ENCODE assay signal across 8 mouse cellular contexts in the genomic region with DNA sequence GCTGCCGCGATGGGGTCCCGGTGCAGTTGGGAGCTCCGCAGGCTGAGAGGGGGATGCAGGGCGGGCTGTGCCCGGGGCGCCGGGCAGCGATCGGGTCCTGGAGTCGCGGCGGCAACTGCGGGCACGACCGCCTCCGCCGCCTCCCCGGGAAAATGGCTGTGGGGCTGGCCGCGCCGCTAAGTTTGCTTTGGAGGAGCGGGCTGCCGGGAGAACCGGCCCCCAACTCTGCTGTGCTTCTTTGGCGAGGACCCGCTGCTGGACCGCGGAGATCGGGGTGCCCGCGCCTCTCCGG. TPM values are rescaled to one million over a fixed set of nuclear protein-coding genes. Genes with fewer than 3 reads are reported as not detected.
DNase-seq lines count a peak whose midpoint lies in the region; ATAC-seq and TF ChIP-seq lines count a peak whose summit lies in the region.

No protein-coding gene starts in this region.

- peak overlapping the region; percentile 96 for H3K4me3 ChIP-seq in heart, adult 2 months
- H3K4me3 ChIP-seq in testis, adult 2 months (ENCODE audit: control insufficient read depth, low read depth, low read length): peak overlapping the region; percentile 99
- peak overlapping the region; percentile 100 for H3K4me3 ChIP-seq in limb, embryonic 15.5 days

- no peaks in the 10 kb centered on the region for H3K9me3 ChIP-seq in limb, embryonic 15.5 days

- under 1% methylated on average over 33 of the region's 33 CpGs for WGBS in heart, adult 2 months
- WGBS in limb, embryonic 15.5 days: under 1% methylated on average over 32 of the region's 33 CpGs

- TF ChIP-seq CTCF in heart, adult 2 months (IDR thresholded peaks at IDR 0.05): no peak
- no peak for TF ChIP-seq CTCF in testis, adult 2 months (IDR thresholded peaks at IDR 0.05; ENCODE audit: control insufficient read depth, insufficient read depth, insufficient replicate concordance, low read depth, low read length)

- peak overlapping the region; percentile 97 for H3K9ac ChIP-seq in heart, adult 2 months (ENCODE audit: low read depth, low read length)
- H3K9ac ChIP-seq in limb, embryonic 15.5 days: peak overlapping the region; percentile 83

- ATAC-seq in limb, embryonic 15.5 days (ENCODE audit: insufficient number of reproducible peaks, low FRiP score, low TSS enrichment, low read depth): no peak
- ATAC-seq in erythroid progenitor cell, adult 5-6 weeks (replicated peaks; ENCODE audit: low FRiP score, poor library complexity, severe bottlenecking): no peak

- no peaks in the 10 kb centered on the region for H3K27me3 ChIP-seq in heart, adult 2 months (ENCODE audit: control insufficient read depth, insufficient read depth, low read length)
- no peaks in the 10 kb centered on the region for H3K27me3 ChIP-seq in testis, adult 2 months (ENCODE audit: control insufficient read depth, insufficient read depth, low read length)
- no peaks in the 10 kb centered on the region for H3K27me3 ChIP-seq in limb, embryonic 15.5 days

- H3K4me1 ChIP-seq in heart, adult 2 months (ENCODE audit: control insufficient read depth, insufficient read depth, low read length): peaks cover 12% of the 10 kb centered on the region
- 0 out of 2 replicates have a peak, but pooled peaks cover 2% of the 10 kb centered on the region for H3K4me1 ChIP-seq in testis, adult 2 months (ENCODE audit: control insufficient read depth, insufficient read depth, low read length)
- H3K4me1 ChIP-seq in limb, embryonic 15.5 days: peaks cover 18% of the 10 kb centered on the region

- no peak for TF ChIP-seq POLR2A in heart, adult 2 months (IDR thresholded peaks at IDR 0.05; ENCODE audit: insufficient read depth, low read depth, low read length)
- TF ChIP-seq POLR2A in testis, adult 2 months (IDR thresholded peaks at IDR 0.05; ENCODE audit: control insufficient read depth, low read depth, low read length): peak; percentile 12; the same call in 1 of the 2 replicates

- TF ChIP-seq EP300 in heart, adult 2 months (IDR thresholded peaks at IDR 0.05; ENCODE audit: insufficient read depth, low read depth, low read length): no peak

- H3K4me2 ChIP-seq in limb, embryonic 15.5 days: peak overlapping the region; percentile 56

- H3K36me3 ChIP-seq in heart, adult 2 months (ENCODE audit: control insufficient read depth, insufficient read depth, low read length): peaks cover 23% of the 10 kb centered on the region
- H3K36me3 ChIP-seq in testis, adult 2 months (ENCODE audit: control insufficient read depth, insufficient read depth, low read length): no peaks in the 10 kb centered on the region
- H3K36me3 ChIP-seq in limb, embryonic 15.5 days: peaks cover 15% of the 10 kb centered on the region

- H3K27ac ChIP-seq in heart, adult 2 months: peak overlapping the region; percentile 94
- peak overlapping the region; percentile 99 for H3K27ac ChIP-seq in testis, adult 2 months (ENCODE audit: control insufficient read depth, insufficient read depth, low read depth, low read length)
- peak overlapping the region; percentile 98 for H3K27ac ChIP-seq in limb, embryonic 15.5 days

- H3K79me2 ChIP-seq in heart, adult 2 months (replicated peaks; ENCODE audit: control insufficient read depth, insufficient read depth, low read length): 0 out of 2 replicates have a peak, but pooled peaks cover 1% of the 10 kb centered on the region

- intact Hi-C loops in heart, adult 2 months (cut with DNase I): loop anchor here (2.0 kb wide), 1 partner anchor 47 kb away; no protein-coding TSS in a partner anchor
- intact Hi-C loops in left cerebral cortex, postnatal 4 days (cut with DNase I): no loop called here

- DNase-seq in heart, adult 2 months: no peak
- DNase-seq in heart, postnatal 4 days: no peak
- DNase-seq in testis, postnatal 10 days (ENCODE audit: low spot score): no peak
- no peak for DNase-seq in ovary, postnatal 10 days (ENCODE audit: low spot score)
- DNase-seq in left cerebral cortex, postnatal 4 days: no peak

RNA-seq across cellular contexts. Expression of gene Arid4a, which starts 0.4 kb away (rescaled TPM):
- 10 to 100 TPM; 14.1 to 15.3 TPM for total RNA-seq in heart, adult 2 months (2021)
- 2.5 and 4.0 TPM in 2 replicates for polyA plus RNA-seq in heart, adult 2 months (2012; rRNA removed)
- total RNA-seq in heart, postnatal 4 days (2021): 10 to 100 TPM; 13.0 to 13.4 TPM
- polyA plus RNA-seq in testis, adult 2 months (2012; rRNA removed): 2.9 and 3.5 TPM in 2 replicates
- polyA plus RNA-seq in limb, embryonic 15.5 days (2015; fragmentation: Nextera tagmentation; extraction: Ambion mirVana): 39.0 and 40.9 TPM in 2 replicates
- total RNA-seq in erythroid progenitor cell, adult 5-6 weeks (2015; ENCODE audit: low replicate concordance): 44.7 and 54.1 TPM in 2 replicates
- total RNA-seq in erythroid progenitor cell, adult 5-6 weeks (2017; ENCODE audit: low replicate concordance): 92.0 and 107 TPM in 2 replicates
- total RNA-seq in left cerebral cortex, postnatal 4 days (2021): 10 to 100 TPM; 36.1 to 38.4 TPM

RNA-seq across cellular contexts. Expression of gene Psma3, which starts 41.7 kb away (rescaled TPM):
- total RNA-seq in heart, adult 2 months (2021): 100 to 1,000 TPM; 174 to 186 TPM
- polyA plus RNA-seq in heart, adult 2 months (2012; rRNA removed): 27.6 and 54.1 TPM in 2 replicates
- total RNA-seq in heart, postnatal 4 days (2021): 100 to 1,000 TPM; 257 to 261 TPM
- 28.0 and 42.4 TPM in 2 replicates for polyA plus RNA-seq in testis, adult 2 months (2012; rRNA removed)
- polyA plus RNA-seq in limb, embryonic 15.5 days (2015; fragmentation: Nextera tagmentation; extraction: Ambion mirVana): 511 and 556 TPM in 2 replicates
- total RNA-seq in erythroid progenitor cell, adult 5-6 weeks (2015; ENCODE audit: low replicate concordance): 161 and 236 TPM in 2 replicates
- total RNA-seq in erythroid progenitor cell, adult 5-6 weeks (2017; ENCODE audit: low replicate concordance): 151 and 160 TPM in 2 replicates
- 100 to 1,000 TPM; 272 to 286 TPM for total RNA-seq in left cerebral cortex, postnatal 4 days (2021)
